In genomic region chr10:22699487-22700335, GRCm38 (mm10) we compare ENCODE assay signal across 11 mouse cellular contexts. TPM values are rescaled to one million over a fixed set of nuclear protein-coding genes. Genes with fewer than 3 reads are reported as not detected.
DNase-seq lines count a peak whose midpoint lies in the region; ATAC-seq and TF ChIP-seq lines count a peak whose summit lies in the region.
"Had no signal": no experiment of that assay in that cellular context is flagged by ENCODE, and none has a peak within 500 bp of the region (broad histone marks: within the 10 kb centered on the region; RNA-seq: fewer than 3 reads in every experiment).

No protein-coding gene starts in this region.

- H3K4me3 ChIP-seq in heart, embryonic 11.5 days (ENCODE audit: low read depth, low read length): no peak overlapping the region
- no peak overlapping the region for H3K4me3 ChIP-seq in heart, embryonic 12.5 days
- H3K4me3 ChIP-seq in ES-Bruce4 (ENCODE audit: low read depth, low read length): no peak overlapping the region
- no peak overlapping the region for H3K4me3 ChIP-seq in intestine, postnatal 0 days (ENCODE audit: low read depth, low read length)
- H3K4me3 ChIP-seq: forebrain, embryonic 10.5 days; kidney, embryonic 15.5 days; limb, embryonic 15.5 days had no signal

- H3K9ac ChIP-seq in heart, embryonic 11.5 days (ENCODE audit: low read depth, low read length): no peak overlapping the region
- H3K9ac ChIP-seq in heart, embryonic 12.5 days: no peak overlapping the region
- no peak overlapping the region for H3K9ac ChIP-seq in ES-Bruce4 (ENCODE audit: low read depth, poor library complexity, severe bottlenecking)
- H3K9ac ChIP-seq in intestine, postnatal 0 days (ENCODE audit: low read depth, low read length): no peak overlapping the region
- H3K9ac ChIP-seq: kidney, embryonic 15.5 days; limb, embryonic 15.5 days had no signal

- 69% methylated on average over 19 of the region's 19 CpGs for WGBS in heart, embryonic 11.5 days (ENCODE audit: insufficient replicate concordance)
- 68% methylated on average over 19 of the region's 19 CpGs for WGBS in heart, embryonic 12.5 days
- 64% methylated on average over 19 of the region's 19 CpGs for WGBS in intestine, postnatal 0 days

- H3K36me3 ChIP-seq in heart, embryonic 11.5 days (ENCODE audit: control insufficient read depth, insufficient read depth, low read length): no peaks in the 10 kb centered on the region
- 0 out of 2 replicates have a peak, but pooled peaks cover 19% of the 10 kb centered on the region for H3K36me3 ChIP-seq in heart, embryonic 12.5 days
- no peaks in the 10 kb centered on the region for H3K36me3 ChIP-seq in ES-Bruce4 (ENCODE audit: control insufficient read depth, insufficient read depth, low read length, poor library complexity, severe bottlenecking)
- peaks cover 7% of the 10 kb centered on the region for H3K36me3 ChIP-seq in intestine, postnatal 0 days (ENCODE audit: control insufficient read depth, insufficient read depth)

- no peak for TF ChIP-seq POLR2A in ES-Bruce4 (IDR thresholded peaks at IDR 0.05; ENCODE audit: insufficient read depth, low read length)

- no peaks in the 10 kb centered on the region for H3K4me1 ChIP-seq in heart, embryonic 11.5 days (ENCODE audit: control insufficient read depth, insufficient read depth, low read length)
- peaks cover 34% of the 10 kb centered on the region for H3K4me1 ChIP-seq in heart, embryonic 12.5 days (replicated peaks)
- H3K4me1 ChIP-seq in ES-Bruce4 (ENCODE audit: control insufficient read depth, insufficient read depth, low read length): peaks cover 6% of the 10 kb centered on the region
- 0 out of 2 replicates have a peak, but pooled peaks cover 2% of the 10 kb centered on the region for H3K4me1 ChIP-seq in intestine, postnatal 0 days (replicated peaks; ENCODE audit: control insufficient read depth, insufficient read depth, low read length)

- peak; percentile 52; the same call in 1 of the 2 replicates for TF ChIP-seq EP300 in ES-Bruce4 (IDR thresholded peaks at IDR 0.05; ENCODE audit: insufficient read depth, low read depth, low read length)

- 0 out of 2 replicates have a peak, but pooled peaks have one; percentile 42 for ATAC-seq in heart, embryonic 11.5 days (replicated peaks; ENCODE audit: insufficient number of reproducible peaks, low FRiP score, low TSS enrichment)
- ATAC-seq in heart, embryonic 12.5 days (ENCODE audit: insufficient number of reproducible peaks, low FRiP score): no peak
- peak; percentile 95 for ATAC-seq in megakaryocyte, adult 5-6 weeks (ENCODE audit: poor library complexity, severe bottlenecking)
- ATAC-seq in intestine, postnatal 0 days: no peak

- H3K27me3 ChIP-seq in heart, embryonic 11.5 days (ENCODE audit: control insufficient read depth, insufficient read depth, low read length): no peaks in the 10 kb centered on the region
- H3K27me3 ChIP-seq in heart, embryonic 12.5 days (replicated peaks): no peaks in the 10 kb centered on the region
- H3K27me3 ChIP-seq in ES-Bruce4 (ENCODE audit: control insufficient read depth, insufficient read depth, low read length, poor library complexity, severe bottlenecking): no peaks in the 10 kb centered on the region
- H3K27me3 ChIP-seq in intestine, postnatal 0 days (replicated peaks; ENCODE audit: control insufficient read depth, insufficient read depth, low read length): no peaks in the 10 kb centered on the region
- H3K27me3 ChIP-seq: kidney, embryonic 15.5 days; limb, embryonic 15.5 days had no signal

- H3K9me3 ChIP-seq in heart, embryonic 11.5 days (replicated peaks; ENCODE audit: control insufficient read depth, low read length): no peaks in the 10 kb centered on the region
- H3K9me3 ChIP-seq in heart, embryonic 12.5 days (replicated peaks): no peaks in the 10 kb centered on the region
- H3K9me3 ChIP-seq in ES-Bruce4 (replicated peaks; ENCODE audit: control insufficient read depth, insufficient read depth, low read length, poor library complexity, severe bottlenecking): no peaks in the 10 kb centered on the region
- H3K9me3 ChIP-seq in intestine, postnatal 0 days (ENCODE audit: control insufficient read depth): no peaks in the 10 kb centered on the region
- H3K9me3 ChIP-seq: forebrain, embryonic 10.5 days; kidney, embryonic 15.5 days; limb, embryonic 15.5 days had no signal

- H3K4me2 ChIP-seq in heart, embryonic 11.5 days: no peak overlapping the region
- no peak overlapping the region for H3K4me2 ChIP-seq in heart, embryonic 12.5 days
- H3K4me2 ChIP-seq in intestine, postnatal 0 days (replicated peaks; ENCODE audit: low read depth): no peak overlapping the region
- H3K4me2 ChIP-seq: kidney, embryonic 15.5 days; limb, embryonic 15.5 days had no signal

- no peak overlapping the region for H3K27ac ChIP-seq in heart, embryonic 11.5 days (ENCODE audit: low read depth, low read length)
- no peak overlapping the region for H3K27ac ChIP-seq in heart, embryonic 12.5 days (ENCODE audit: poor library complexity, severe bottlenecking)
- H3K27ac ChIP-seq in ES-Bruce4 (ENCODE audit: insufficient read depth, low read length): no peak overlapping the region
- H3K27ac ChIP-seq in intestine, postnatal 0 days (ENCODE audit: low read depth, low read length): no peak overlapping the region
- H3K27ac ChIP-seq: forebrain, embryonic 10.5 days; limb, embryonic 15.5 days had no signal

- TF ChIP-seq CTCF in ES-Bruce4 (IDR thresholded peaks at IDR 0.05; ENCODE audit: low read depth, low read length): no peak
- TF ChIP-seq CTCF in intestine, postnatal 0 days (IDR thresholded peaks at IDR 0.05; ENCODE audit: low read depth): no peak

- DNase-seq in 416B (ENCODE audit: low read depth): peak; percentile 15
- no peak for DNase-seq in embryo, embryonic 10.5 days (ENCODE audit: low spot score)
- no peak for DNase-seq in gastrocnemius, postnatal 10 days

RNA-seq across cellular contexts. Expression of gene Tbpl1, which starts 32.0 kb away (rescaled TPM):
- 57.8 and 59.9 TPM in 2 replicates for polyA plus RNA-seq in heart, embryonic 11.5 days (2014; fragmentation: Nextera tagmentation; extraction: Ambion mirVana)
- 50.7 and 56.0 TPM in 2 replicates for polyA plus RNA-seq in heart, embryonic 12.5 days (2016; fragmentation: Nextera tagmentation; extraction: Ambion mirVana)
- 42.9 and 46.1 TPM in 2 replicates for polyA plus RNA-seq in ES-Bruce4 (2011; ENCODE audit: insufficient read depth, insufficient read length, low read depth, missing spikeins)
- total RNA-seq in megakaryocyte, adult 5-6 weeks (2015): 37.3 and 47.3 TPM in 2 replicates
- total RNA-seq in megakaryocyte, adult 5-6 weeks (2017): 31.0 and 43.9 TPM in 2 replicates
- total RNA-seq in gastrocnemius, postnatal 10 days (2021): 10 to 100 TPM; 24.2 to 31.1 TPM
- 36.2 and 37.0 TPM in 2 replicates for polyA plus RNA-seq in intestine, postnatal 0 days (2015; fragmentation: Nextera tagmentation; extraction: Ambion mirVana)

RNA-seq across cellular contexts. Expression of gene Slc2a12, which starts 54.9 kb away (rescaled TPM):
- polyA plus RNA-seq in heart, embryonic 11.5 days (2014; fragmentation: Nextera tagmentation; extraction: Ambion mirVana): 1.9 and 2.5 TPM in 2 replicates
- polyA plus RNA-seq in heart, embryonic 12.5 days (2016; fragmentation: Nextera tagmentation; extraction: Ambion mirVana): 1.9 and 2.2 TPM in 2 replicates
- 1.5 and 2.9 TPM in 2 replicates for polyA plus RNA-seq in ES-Bruce4 (2011; ENCODE audit: insufficient read depth, insufficient read length, low read depth, missing spikeins)
- not detected in 2 replicates for total RNA-seq in megakaryocyte, adult 5-6 weeks (2015)
- 0.11 TPM in 1 of 2 replicates, not detected in the other for total RNA-seq in megakaryocyte, adult 5-6 weeks (2017)
- total RNA-seq in gastrocnemius, postnatal 10 days (2021): 10 to 100 TPM; 13.1 to 15.9 TPM
- 0.27 and 0.30 TPM in 2 replicates for polyA plus RNA-seq in intestine, postnatal 0 days (2015; fragmentation: Nextera tagmentation; extraction: Ambion mirVana)

Comparison
In these comparisons a context has a peak if more than half of its experiments do, and no peak if none do; other contexts are left out.
1. ATAC-seq: peak in heart, embryonic 11.5 days (single experiment) and megakaryocyte, adult 5-6 weeks (single experiment); none in heart, embryonic 12.5 days (single experiment) and intestine, postnatal 0 days (single experiment).